Mouse (Mus musculus): ENCODE data around the gene Olfml2b.
A peak's percentile ranks its signal among the peaks of the same experiment; 100 is the strongest.

Gene Olfml2b

DNA sequence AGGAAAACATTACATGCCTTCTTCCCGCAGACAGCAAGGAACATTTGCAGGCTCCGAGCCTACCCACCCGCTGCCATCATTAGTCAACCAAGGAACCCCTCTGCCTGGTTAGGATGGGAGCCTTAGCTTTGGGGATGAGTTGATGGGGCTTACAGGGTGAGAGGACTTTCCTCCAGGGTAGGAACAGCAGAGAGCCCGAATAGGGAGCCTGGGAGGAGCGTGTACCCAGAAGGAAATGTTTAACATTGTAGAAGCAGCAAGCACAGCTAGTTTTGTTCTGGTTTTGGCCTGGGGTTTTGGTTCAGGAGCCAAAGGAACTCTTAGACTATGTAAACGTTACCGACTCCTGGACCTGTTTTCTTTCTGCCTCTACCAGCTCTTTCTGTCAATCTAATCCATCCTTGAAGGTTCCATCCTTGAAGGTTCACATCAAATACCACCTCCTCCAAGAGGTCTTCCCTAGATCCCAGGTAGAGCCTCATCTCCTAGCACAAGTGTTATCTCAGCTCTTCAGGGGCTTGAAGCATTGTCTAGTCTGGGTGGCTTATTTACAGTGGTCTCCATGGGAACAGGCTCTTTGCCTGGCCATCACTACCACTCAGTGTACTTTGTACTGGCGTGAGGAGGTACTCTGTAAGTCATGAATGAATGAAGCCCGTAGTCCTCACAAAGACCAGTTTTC lies 2.4 kb downstream of the Olfml2b start:
- no peak for DNase-seq (ENCODE audit: low read depth, low spot score)

DNA sequence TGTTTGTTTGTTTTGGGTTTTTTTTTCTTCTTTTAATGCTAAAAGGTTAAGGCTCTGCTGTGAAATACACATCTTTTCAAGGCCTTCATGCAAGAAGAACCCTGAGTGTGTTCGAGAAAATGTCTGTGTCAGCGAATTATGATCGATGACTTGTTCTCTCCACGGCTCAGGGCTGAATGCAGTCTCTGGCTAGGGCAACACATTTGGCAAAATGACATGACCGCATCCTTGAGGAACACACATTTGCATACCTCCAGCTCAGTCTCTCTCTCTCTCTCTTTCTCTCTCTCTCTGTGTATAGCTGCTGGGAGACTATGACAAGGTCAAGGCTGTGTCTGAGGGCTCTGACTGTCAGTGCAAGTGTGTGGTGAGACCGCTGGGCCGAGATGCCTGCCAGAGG lies 3.0 kb downstream of the Olfml2b start:
- no peak for DNase-seq (ENCODE audit: low read depth, low spot score)

DNA sequence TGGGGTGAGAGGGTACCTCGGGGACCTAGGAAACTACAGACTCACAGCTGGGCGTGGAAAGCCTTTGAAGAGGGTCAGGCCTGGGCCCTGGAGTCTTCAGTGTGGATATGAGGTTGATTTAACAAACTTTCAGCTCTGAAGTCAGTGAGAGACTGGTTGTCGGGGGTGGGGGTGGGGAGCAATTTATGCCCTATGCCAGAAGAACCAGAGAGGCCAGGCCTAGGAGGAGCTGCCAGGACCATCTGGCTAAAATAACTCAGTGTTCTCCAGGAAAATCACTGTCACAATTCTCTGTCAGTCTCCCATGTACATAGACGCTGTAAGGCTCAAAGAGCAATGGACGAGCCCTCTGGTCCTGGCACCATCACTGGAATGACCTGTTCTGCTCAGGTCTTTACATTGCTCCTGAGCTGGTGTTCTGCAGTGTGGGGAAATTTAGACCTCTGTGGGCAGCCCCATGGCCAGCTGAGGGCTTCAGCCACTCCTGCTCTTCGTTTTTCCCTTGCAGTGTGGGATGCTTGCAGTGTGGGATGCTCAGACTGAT lies 3.7 kb downstream of the Olfml2b start:
- DNase-seq (ENCODE audit: low read depth, low spot score): no peak

DNA sequence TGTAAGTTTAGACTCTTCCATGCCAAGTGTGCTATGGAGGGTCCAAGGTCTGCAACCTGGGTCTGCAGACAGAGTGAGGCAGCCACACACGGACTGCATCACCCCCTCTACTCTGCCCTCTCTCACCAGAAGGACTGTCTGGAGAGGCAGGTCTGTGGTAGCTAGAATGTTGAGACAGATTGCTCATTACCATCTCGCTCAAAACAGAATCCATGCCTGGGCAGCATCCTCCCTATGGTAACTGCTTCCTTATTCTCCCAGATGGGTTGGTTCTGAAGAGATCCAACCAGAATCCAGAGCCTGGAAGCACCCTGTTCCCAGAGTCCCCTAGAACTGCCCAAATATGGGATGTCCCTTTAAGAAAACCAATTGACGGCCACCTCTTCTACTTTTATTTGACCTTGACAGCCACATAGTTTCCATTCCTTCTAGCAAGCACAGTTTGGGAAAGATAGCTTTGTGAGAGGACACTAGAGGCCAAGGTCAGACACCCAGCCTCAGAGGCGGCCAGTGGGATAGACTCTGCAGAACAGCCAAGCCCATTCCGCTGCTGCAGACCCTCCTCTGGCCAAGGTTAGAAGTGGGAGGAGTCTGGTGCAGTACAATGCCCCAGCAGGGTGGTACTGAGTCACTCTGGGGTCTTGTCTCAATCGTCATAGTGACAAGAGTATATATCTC lies 6.9 kb downstream of the Olfml2b start:
- DNase-seq (ENCODE audit: low read depth, low spot score): no peak

DNA sequence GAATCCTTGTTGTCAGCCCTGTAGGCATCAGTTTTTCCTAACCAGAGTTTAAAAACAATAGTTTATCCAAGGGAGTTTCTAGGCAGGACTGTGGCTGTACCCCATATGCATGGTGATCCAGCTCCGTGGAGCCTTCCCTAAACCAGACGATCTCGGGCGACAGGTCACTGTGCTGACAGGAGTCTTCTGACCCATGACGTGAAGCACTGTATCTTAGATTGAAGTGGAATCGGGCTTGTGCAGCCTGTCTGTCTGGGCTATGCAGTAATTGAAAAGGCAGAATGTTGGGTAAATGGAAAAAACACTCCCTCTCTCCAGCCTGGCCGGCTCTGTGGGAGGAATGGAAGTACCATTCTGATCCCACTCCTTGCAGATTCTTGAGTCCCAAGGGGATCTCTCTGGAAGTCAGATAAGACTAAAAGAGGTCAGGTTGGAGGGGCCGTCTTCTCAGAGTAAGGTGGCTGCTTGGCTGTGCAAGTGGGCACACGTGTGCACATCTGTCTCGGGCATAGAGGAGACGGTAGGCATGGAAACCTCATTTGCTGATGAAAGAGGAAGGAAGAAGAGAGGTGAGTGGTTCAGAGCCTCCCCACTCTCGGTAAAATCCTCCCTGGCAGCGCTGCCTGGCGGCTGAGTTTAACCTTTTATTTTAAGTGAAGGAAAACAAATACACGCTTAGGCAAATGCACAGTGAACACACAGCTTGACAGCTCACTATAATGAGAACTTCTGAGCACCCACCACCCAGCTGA lies 7.8 kb downstream of the Olfml2b start:
- DNase-seq (ENCODE audit: low read depth, low spot score): peak; percentile 40

DNA sequence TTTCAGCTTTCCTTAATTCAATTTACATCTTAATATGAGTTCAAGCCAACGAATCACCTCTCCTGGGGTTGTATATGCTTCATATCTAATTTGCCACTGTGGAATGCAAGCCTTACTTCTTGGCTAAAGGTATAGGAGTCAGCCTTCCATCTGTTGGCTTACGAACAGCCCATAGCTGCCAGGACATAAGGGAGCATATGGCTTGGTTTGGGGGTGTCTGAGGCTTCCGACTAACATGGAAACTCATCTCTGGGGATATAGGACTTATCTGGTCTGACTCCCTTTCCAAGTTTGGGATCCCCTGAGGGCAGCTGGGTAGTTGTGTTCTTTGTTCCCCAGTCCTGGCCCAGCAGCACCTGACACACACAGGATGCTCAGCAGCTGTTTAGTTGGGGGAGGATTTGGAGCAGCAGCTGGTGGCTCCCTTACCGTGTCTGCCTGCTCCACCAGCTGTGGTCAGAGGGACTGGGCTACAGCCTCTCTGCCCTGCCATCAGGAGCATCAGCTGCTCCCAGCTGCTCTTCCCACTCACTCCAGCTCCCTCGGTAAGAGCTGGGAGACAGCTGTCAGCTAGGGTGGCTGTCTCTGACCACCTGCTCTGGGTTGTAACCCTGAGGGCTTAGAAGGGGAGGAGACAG lies 11.1 kb downstream of the Olfml2b start:
- no peak for DNase-seq (ENCODE audit: low read depth, low spot score)

DNA sequence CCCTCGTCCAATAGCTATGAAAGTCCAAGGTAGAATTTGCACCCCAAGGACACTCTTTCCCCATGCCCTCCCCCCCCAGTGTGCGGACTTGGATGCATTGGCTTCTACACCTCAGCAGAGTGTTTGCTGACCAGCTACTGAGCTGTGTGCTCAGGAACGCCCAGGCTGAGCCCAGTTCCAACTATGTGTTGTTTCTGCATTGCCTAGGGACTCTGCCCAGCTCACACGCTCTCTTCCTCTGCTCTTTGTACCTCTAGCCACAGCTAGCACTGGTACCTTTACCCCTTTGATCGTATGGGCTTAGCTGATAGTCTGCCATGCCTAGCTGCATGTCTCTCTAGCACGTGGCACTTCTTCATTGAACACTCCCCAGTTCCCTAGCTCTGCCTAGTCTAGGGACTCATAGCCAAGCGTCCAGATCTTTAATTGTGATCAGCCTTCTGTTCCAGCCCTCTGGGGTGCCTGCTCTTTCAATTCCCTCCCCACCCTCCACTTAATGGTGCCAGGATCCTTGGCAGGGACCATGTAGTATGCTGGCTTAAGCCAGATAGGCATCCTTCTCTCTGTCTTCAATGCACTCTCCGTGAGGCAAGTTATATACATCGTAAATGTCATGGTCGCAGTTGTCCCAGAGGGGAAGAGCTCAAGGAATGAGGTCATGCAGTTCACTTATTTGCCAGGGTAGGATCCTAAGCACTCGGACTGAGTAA lies 12.3 kb downstream of the Olfml2b start:
- no peak for DNase-seq (ENCODE audit: low read depth, low spot score)

DNA sequence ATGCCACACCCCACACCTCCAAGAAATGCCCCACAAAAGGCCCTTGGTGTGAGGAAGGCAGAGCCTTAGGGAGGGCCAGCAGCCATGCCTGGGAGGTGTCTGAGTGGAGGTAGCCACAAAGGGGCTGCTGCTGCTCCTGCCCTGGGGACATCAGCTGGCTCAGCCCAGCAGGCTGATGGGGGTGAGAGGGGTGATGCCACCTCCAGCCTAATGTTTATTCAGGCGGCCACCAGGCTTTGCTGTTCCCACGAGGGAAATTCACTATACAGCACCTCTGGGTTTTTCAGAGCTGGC lies 12.8 kb downstream of the Olfml2b start:
- DNase-seq (ENCODE audit: low read depth, low spot score): no peak

DNA sequence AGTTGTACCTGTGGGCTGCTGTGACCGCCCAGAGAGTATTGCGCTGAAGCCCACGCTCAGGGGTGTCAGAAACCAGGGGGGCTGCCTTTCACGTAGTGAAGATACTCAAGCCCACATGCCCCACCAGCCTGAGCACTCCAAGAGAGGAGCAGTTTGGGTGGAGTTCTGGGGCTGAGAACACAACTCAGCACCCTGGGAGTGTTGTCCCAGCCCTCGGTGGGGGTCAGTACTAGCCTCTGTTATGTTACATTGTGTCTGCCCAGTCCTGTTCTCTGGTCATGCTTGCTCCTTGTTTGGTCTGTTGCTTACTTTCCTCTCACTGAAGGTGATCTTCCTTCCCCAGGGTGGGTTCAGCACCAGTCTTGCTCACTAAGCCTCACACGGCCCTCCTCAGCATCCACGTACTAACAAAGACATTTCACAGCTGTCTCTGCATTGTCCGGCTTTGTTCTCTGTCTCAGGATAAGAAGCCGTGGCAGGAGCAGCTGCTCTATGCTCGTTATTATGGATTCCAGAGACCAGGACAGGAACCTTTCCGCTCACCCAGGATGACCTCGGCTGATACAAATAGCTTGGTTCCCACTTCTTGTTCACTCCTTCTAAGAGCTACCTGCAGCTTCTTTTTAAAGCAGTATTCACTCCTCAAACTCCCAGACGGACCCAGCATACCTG lies 13.4 kb downstream of the Olfml2b start:
- DNase-seq (ENCODE audit: low read depth, low spot score): no peak

DNA sequence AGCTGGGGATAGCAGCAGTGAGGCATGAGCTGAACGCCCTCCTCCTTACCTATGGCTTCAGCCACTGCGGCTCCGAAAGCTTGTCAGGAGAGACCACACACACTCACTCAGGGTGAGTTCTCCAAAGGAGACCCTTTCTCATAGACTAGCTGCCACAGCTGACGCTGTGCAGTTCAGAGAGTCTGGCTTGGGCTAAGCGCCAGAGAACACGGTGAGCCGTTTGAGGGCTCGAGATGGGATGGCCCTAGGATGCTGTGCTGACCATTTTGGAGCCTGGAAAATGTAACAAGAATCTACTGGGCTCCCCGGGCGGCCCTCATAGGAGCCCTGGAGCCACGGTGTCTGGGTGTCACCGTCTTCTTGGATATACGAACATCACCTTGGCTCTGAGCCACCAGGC lies 14.9 kb downstream of the Olfml2b start:
- DNase-seq (ENCODE audit: low read depth, low spot score): no peak

DNA sequence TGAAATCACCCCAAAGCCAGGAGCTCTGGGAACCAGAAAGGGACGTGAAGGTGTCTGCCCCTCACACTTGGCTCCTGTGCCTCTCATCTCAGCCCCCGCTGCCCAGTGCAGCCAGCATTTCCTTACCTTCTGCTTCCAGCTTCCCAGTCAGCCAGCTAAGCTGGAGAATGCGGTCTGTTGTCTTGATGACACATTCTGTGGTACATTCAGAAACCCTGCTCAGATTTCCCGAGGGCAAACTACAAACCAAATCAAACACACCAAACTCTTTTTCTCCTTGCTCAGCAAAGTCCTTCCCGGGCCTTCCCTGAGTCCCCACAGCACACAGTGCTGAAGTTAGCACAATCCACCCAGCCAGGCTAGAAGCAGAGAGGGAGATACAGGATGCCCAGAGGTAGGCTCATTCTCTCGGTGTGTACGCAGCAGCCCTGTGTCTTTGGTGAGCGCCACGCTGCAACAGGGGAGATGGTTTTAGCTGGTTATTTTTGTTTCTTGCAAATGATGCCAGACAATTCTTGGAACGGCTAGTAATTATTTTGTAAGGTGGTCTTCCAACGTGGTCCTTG lies 20.4 kb downstream of the Olfml2b start:
- no peak for DNase-seq (ENCODE audit: low read depth, low spot score)

DNA sequence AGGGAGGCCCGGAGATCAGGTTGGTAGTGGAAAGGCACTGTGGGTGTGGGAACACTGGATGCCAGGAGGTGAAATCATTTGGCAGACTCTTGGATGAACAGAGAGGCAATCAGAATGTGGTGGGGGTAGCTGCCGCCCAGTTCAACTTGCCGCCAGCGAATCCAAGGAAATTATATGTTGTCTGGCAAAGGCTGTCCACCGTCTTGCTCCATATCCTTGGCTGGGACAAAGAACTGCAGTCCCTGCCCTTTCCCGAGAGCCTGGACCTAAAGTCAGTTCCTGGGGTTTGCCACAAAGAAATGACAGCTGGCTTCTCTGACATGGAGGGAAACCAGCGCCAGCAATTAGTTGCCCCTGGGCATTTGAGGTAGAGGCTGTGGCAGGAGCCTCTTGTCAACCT lies 20.9 kb downstream of the Olfml2b start:
- no peak for DNase-seq (ENCODE audit: low read depth, low spot score)

DNA sequence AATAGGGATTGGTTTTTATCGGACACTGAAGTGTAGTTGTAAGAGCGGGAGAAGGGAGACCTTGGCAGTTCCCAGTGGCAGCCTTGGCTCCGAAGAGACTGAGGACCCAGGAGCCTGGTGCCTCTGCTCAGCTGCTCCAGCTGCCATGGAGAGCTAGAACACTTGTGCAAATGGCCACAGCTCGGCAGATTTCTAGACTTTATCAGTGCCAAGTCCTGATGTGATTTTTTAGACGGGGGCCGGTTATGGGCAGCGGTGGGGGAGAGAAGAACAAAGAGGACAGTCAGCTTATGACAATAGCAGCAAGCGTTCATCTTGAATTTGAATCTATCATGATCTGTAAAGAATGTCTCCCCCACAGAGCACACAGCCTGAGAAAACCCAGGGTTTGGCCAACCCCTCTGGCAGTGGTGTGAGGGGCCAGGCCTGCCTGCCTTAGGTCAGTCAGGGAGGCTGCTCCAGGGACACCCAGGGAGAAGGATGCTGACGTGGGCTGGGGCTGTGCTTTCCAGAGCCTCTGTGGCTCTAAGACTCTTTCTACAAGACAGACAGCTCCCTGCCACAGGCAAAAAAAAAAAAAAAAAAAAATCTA lies 29.9 kb downstream of the Olfml2b start:
- DNase-seq (ENCODE audit: low read depth, low spot score): no peak

DNA sequence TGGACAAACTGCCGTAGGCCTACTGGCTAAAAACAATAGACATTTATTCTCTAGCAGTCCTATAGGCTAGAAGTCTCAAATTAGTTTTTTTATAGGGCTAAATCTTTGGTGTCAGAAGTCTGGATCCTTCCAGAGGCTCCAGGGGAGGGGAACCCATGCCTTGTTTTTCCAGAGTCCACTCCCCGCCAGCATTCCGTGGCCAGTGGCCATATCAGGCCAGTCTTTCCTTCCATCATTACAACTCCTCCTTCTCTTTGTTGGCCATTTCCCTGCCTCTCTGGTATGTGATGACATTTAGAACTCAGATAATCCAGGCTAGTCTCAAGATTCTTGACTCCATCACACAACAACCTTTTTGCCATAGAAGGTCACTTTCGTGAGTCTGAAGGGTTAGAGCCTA lies 33.3 kb downstream of the Olfml2b start:
- DNase-seq (ENCODE audit: low read depth, low spot score): no peak

DNA sequence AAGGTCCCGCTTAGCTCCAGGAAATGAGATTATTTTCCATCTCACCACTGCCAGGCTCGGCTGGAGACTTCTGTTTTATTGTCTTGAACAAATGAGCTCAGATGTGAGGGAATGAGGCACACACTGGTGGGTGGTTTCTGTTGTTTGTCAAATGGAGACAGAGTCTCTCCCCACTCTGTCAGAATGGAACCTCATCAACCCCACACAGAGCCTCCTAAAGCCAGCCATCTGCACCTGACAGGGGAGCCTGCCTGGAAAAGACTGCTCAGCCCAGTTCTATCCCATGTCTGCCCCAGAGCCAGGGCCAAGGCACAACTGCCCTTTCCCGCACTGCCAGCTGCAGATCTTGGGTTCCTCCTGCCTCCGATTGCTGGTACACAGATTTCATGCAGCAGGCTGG lies 34.5 kb downstream of the Olfml2b start:
- DNase-seq (ENCODE audit: low read depth, low spot score): no peak

DNA sequence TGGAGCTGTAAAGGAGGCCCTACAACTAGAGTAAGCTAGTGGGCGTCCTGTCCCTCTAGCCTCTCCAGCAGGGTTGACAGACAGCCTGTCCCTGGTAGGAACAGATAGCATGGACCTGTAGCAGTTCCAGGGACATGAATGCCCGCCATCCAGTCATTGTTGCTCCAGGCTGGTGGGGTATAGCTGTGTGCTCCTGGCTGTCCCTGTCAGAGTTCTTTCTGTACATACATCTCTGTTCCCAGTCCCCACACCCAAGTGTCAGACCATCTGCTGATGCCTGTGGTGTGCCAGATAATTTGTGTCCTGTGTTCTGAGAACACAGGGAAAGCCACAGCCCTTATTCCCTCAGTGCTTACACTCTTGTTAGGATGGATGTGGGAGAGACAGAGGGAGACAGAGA lies 35.3 kb downstream of the Olfml2b start:
- DNase-seq (ENCODE audit: low read depth, low spot score): no peak

DNA sequence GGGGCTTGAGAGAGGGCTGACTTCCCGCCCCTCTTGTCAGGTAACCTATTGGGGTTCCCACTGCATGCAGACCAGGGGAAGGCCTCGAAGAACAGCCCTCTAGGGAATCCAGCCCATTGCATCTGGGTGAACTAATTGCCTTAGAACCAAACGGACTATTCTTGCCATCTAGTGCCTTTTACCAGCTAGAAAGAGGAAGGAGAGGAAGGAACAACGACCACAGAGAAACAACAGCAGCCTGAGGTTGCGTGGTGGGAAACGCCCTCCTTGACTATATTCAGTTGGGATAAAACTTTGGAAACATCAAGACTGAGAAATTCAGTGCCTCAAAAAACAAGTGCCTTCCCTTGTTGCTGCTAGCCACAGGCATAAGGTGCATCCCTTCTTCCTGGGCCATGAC lies 39.5 kb downstream of the Olfml2b start:
- no peak for DNase-seq (ENCODE audit: low read depth, low spot score)

DNA sequence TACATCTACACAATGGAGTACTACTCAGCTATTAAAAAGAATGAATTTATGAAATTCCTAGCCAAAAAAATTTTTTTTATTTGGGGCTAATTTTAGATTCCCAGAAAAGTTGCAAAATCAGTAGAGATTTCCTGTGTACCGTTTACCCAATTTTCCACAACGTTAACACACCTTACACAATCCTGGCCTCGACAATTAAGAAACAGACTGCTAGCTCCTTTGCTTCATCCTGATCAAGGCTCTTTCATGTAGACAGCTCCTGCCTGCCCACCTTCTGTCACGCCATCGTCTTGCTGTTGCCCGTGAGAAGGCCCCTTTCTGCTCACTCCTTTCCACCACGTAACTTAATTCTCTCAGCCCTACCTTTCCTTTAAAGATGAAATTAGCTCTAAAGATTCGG lies 45.4 kb downstream of the Olfml2b start:
- no peak for DNase-seq (ENCODE audit: low read depth, low spot score)

DNA sequence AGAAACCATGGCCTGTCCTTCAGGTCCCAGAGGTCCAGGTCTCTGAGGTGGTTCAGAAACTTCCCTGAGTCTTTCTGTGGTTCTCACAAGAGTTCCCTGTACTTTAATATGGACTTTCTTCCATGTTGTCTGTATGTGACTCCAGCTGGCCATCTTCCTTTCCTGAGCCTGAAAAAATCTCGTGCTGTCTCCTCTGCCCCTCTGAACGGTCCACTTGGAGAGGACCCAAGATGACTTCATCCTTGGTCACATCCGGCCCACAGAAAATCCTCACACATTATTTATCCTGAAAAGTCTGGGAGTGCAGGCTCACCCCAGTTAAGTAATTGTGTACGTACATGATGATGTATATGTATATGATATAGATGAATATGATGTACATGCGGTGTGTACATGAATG lies 47.0 kb downstream of the Olfml2b start:
- no peak for DNase-seq (ENCODE audit: low read depth, low spot score)

DNA sequence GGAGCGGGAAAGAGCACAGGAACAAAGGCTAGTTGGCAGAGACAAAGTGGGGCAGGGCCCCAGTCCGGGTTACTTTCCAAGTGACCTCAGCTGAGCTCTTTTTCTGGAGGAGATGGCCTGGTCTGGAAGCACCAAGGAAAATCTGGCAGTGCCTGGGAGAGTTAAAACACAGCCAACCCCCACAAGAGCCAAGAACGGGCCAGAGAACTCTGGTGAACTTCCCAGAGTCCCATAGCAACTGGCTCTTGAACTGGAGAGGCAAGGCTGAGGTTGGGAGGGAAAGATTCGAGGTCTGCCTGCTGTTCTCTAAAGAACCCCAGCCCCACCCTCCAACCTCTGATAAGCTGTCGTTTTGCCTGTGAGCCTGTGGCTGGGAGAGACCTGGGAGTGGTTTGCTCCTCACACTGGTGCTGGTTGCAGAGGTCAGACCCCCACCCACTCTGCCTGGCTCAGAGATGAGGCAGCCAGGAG lies 50.5 kb downstream of the Olfml2b start:
- DNase-seq (ENCODE audit: low read depth, low spot score): no peak
